Mouse (Mus musculus) left cerebral cortex, adult 8-10 months (tissue): Measurements from ENCODE around the gene Prl7b1. TPM values are rescaled to one million over a fixed set of nuclear protein-coding genes. Genes with fewer than 3 reads are reported as not detected.

Source experiments
- DNase-seq, 2 experiments: peaks; one replicate each; pipeline ENCODE4 v3.0.0; 2022; ENCODE audit warnings: low spot score in 2 of 2
- total RNA-seq, 4 experiments: library from RNA; stranded (reverse); gene quantifications; 2 replicates each; pipeline ENCODE4 v1.2.4; 2022

Gene Prl7b1
- total RNA-seq, result not detected

DNA sequence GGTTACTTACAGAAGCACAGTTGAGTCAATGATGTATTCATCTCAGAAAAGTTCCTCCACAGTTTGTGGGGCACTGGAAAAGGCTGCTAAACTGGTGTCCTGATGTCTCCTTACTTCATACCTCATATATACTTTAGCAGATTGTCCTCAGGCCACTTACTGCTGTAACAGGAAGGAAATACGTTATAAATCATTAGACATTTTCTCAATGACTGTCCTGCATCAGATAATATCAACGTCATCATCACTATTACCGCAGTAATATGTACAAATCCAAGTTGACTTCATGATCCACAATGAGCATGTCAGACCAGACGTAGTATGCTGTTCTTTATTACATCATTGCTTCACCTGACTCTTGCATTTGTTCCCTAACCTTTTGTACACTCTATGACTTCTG, at the start of gene Prl7b1:
TSS of gene Prl7b1 (minus strand) at position 101 of the 400 bp plus-strand sequence.
- DNase-seq, result no peak

DNA sequence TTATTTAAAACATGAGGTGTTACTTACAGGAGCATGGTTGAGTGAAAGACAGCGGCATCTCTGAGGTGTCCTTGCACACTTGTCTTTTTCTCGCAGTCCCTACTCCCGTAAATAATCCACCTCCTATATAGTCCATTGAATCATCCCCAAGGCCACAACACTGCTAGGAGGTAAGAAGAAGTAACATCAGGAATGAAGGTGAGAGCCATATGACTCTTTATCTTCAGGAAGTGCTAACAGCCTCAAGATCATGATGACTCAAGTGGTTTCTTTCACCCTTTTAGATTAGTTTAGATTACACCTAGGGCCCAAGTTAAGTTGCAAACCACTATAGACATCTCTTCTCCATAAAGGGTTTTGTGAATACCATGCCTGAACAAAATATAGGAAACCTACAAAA, 32.0 kb upstream of the Prl7b1 start, which contains the start of gene Prl7a1:
TSS of gene Prl7a1 (minus strand) at position 101 of the 400 bp plus-strand sequence.
- no peak for DNase-seq

DNA sequence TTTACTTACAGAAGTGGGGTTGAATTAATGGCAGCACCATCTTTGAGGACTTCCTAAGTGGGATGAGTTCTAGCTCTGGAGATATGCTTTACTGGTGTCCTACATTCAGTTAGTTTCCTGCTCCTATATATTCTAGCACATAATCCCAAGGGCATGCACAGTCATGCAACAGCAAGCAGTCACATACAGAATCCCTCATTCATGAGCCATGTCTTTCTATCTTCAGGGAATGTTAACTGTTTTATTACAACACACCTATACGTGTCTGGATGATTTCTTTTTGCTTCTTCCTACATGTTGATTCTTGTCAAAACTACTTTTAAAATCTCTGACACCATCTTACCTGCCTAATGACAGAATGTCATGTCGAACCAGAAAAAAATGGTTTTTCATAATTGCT, 28.3 kb downstream of the Prl7b1 start, which contains the start of gene Prl8a1:
TSS of gene Prl8a1 (minus strand) at position 101 of the 400 bp plus-strand sequence.
- DNase-seq, result no peak

DNA sequence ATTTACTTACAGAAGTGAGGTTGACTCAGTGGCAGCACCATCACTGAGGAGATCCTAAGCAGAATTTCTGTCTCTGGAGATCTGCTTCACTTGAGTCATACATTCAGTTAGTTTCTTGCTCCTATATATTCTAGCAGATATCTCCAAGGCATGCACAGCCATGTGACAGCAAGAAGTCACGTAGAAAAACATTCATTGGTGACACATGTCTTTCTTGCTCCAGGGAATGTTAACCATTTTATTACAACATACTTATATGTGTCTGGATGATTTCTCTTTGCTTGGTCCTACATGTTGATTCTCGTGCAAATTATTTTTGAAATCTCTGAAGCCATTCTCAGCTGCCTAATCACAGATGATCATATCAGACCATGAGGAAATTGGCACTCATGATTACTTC, 45.9 kb downstream of the Prl7b1 start, which contains the start of gene Prl8a9:
TSS of gene Prl8a9 (minus strand) at position 101 of the 400 bp plus-strand sequence.
- no peak for DNase-seq

DNA sequence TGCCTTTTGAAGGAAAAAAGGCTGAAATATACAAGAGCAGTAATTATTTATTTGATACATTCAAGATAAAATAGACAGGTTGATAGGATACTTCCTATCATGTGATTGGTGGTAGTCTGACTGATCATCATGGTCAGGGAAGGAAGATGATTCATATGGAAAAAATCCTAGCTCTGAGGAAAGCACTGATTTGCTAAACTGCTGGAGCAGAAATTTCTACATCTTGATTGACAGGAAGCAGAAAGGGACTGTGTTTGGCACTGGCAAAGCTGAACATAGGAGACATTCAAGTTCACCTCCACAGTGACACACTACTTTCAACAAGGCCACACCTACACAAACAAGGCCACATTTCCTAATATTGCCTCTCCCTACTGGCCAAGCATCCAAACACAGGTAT, 57.0 kb downstream of the Prl7b1 start:
- no peak for DNase-seq

Other genes with a start within 250 kb of the Prl7b1 start
- not detected for gene Prl2b1, start 219.7 kb downstream of the Prl7b1 start, total RNA-seq
- not detected for gene Prl8a6, start 171.9 kb downstream of the Prl7b1 start, total RNA-seq
- gene Prl8a8, start 97.4 kb downstream of the Prl7b1 start, total RNA-seq, result not detected
- gene Prl8a9, start 46.0 kb downstream of the Prl7b1 start, total RNA-seq, result not detected
- not detected for gene Prl8a1, start 28.4 kb downstream of the Prl7b1 start, total RNA-seq
- gene Prl7a1, start 31.9 kb upstream of the Prl7b1 start, total RNA-seq, result not detected
- gene Prl7a2, start 57.5 kb upstream of the Prl7b1 start, total RNA-seq, result not detected
- gene Prl7d1, start 106.2 kb upstream of the Prl7b1 start, total RNA-seq, result not detected
- not detected for gene Prl7c1, start 170.2 kb upstream of the Prl7b1 start, total RNA-seq
- gene Prl2a1, start 191.1 kb upstream of the Prl7b1 start, total RNA-seq, result not detected
- gene Prl2c1, start 238.8 kb upstream of the Prl7b1 start, total RNA-seq, result not detected